Mouse (Mus musculus) megakaryocyte progenitor cell, adult 5-6 weeks (primary cell): ENCODE results near the gene Cpeb2. TPM values are rescaled to one million over a fixed set of nuclear protein-coding genes. Genes with fewer than 3 reads are reported as not detected.

Experiments
- ATAC-seq: replicated peaks from 2 replicates; pipeline ENCODE4 v1.8.0; 2016; ENCODE audit warnings: mild to moderate bottlenecking, moderate TSS enrichment, inconsistent platforms; ENCODE audit not compliant: poor library complexity
- total RNA-seq, 2 experiments: library from RNA; stranded (forward) in 1 of 2; stranded (reverse) in 1 of 2; fragments of 157-497, 149-512 nt in 1 of 2; fragments of 200-1000 nt in 1 of 2; gene quantifications; 2 replicates each; pipeline versions ENCODE4 v1.2.3 to v1.2.4; 2015 to 2017

The Cpeb2 gene
- total RNA-seq, 2 experiments from 2014 or later, result 1.2 to 7.2 TPM

DNA sequence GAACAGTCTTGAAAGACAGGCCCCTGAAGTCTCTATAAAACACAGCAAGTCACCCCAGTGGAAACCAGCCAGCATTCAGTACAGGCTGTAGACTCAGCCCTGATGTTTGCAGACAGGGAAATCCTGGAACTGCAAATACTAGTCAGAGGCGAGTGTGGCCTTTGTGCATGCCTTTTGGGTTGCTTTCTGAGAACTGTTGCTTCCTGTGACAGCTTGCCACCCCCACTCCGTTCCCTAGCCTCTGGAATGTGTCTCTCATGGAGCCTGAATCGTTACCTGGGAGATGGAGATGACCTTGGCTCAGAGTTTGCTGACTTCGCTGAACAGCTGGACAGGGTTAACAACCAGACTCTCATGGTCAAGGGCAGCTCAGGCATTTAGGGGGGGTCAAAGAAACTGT is 77.0 kb downstream of the Cpeb2 start:
- no peak for ATAC-seq

DNA sequence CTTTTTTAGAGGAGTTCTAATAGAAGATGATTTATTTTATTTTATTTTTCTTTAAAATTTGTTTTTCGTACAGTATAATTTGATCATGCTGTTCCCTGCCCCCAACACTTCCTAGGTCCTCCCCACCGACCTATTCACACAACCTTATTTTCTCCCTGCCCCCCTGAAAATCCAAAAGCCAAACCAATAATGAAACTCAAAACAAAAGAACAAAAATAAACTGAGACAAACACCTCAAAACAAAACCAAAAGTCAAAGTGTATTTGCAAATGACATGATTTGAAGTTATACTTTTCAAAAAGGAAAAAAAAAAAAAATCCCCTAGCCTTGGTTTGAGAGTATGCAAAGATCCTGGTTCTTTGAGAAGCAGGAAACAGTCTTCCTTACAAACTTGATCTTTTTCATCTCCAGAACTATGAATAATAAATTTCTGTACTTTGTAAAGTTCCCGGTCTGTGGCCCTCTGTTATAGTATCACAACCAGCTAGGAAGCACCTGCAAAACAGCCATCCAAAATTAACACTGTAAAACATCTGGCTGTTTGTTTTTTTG is 91.4 kb downstream of the Cpeb2 start:
- ATAC-seq, result no peak

DNA sequence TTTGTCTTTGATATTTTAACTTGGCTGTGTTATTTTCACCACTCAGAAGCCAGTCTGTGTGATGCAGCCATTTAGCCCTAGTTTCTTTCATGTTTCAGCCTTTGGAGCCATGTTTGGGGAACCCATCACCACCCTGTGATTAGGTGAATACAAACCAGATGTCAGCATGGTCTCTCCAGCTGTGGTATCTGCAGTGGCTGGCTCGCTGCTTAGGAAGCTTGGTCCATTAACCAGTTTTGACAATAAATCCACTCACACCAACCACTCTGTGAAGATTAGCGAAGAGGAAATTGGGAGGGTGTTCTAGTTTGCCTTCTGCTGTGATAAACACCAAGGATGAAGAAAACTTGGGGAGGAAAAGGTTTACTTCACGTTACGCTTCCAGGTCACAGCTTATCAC is 92.6 kb downstream of the Cpeb2 start:
- ATAC-seq, result no peak

DNA sequence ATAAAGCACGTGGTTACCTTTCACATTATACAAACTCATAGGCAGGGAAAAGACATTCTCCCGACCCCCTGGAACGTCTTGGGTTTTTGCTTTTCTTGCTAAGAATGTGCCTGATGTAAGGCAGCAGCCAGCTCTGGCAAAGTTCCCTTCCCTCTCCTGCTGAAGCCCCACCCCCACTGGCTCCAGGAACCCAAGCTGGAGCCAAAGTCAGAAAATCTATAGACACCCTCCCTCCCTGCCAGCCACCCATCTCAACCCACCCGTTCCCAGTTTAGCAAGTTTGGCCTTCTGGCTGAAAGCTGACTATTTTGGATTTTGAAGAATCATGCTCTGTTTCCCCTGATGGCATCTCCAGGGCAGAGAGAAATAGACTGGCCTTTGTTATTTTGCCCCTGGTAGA is 95.6 kb downstream of the Cpeb2 start:
- ATAC-seq, result no peak

DNA sequence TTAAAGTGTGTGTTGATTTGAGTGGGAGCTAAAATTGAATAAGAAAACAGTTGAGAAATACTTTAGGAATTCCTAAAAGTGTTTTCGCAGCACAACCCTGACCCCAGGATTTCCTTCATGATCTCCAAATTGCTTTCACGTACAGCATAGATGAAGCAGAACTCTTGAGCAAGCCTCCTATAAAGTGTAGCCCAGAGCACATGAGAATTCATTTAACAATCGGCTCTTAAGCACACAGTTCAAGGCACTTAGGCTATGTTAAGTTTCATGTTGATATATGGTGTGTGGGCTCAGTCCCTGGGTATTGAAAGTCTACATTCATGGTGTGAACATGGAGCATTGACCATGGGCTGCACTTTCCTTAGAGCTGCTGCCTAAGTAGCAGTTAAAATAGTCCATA is 97.3 kb downstream of the Cpeb2 start:
- no peak for ATAC-seq

DNA sequence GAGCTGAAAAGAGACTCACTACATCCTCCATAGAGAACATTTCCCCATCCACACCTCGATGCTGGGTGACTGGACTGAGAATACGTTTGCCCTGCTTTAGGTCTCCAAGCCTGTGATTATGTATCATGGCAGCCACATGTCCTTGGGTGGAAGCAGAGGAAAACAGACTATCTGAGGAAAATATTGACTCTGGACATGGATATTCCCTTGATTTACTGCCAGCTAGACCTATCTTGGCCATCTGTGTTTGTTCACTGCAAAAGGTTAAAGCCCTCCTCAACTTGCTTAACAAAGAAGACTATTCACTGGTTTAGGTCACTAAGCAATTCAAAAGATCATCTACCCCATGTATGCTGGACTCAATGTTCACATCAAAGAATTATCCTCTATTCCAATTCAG is 101.5 kb downstream of the Cpeb2 start:
- ATAC-seq, result no peak

DNA sequence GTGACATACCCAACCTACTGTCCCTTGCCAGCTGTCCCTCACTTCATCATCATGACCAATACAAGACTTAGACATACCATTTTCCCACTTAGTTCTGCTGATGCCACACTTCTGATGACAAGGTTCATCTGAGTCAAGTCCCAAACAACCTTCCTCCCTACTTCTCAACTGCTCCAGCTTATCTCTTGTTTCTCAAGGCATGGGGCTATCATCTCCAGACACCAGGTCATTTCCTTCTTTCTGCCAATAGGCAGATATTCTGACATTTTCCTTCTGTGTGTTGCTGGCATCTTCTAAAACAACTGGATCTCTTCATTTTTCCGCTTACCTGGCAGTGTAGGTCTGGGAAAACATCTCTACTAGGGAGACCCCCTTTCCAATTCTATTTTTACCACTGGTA is 104.2 kb downstream of the Cpeb2 start:
- no peak for ATAC-seq

DNA sequence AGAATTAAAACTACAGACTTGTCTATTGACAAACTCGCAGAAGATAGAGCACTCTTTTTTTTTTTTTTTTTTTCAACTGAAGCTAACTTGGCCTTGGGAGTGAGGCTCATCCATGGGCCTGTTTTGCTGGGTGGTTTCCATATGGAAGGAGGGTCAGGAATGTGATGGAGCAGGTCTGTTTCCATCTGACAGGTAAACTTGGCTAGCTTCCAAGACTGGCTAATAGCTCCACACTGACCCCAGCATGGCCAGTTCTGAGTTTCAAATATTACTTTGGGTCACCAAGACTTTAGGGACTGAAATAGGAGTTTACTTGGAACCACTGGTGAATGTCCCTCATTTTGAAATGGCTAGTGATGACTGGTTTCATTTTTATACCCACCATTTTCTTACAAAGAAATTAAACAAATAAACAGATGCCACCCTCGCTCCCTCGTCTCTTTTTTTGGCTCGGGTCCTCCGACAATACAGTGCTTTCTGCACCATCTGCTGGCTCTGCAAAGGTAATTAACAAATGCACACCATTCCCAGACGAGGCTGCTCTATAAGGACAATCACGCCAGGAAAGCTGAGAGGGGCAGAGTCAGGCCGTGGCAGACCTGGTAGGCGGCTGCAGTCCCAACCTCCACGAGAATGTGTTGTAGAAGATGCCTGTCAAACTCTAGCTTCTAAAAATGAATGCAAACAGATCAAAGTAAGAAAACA is 106.0 kb downstream of the Cpeb2 start:
- no peak for ATAC-seq
